Mouse (Mus musculus) myocyte (in vitro differentiated cells): ENCODE measurements around the gene Cs.
A peak's percentile ranks its signal among the peaks of the same experiment; 100 is the strongest.

Experiments
- CEBPB ChIP-seq: IDR thresholded peaks from 2 replicates; pipeline ENCODE4 v1.6.1; 2011; ENCODE audit warnings: mild to moderate bottlenecking, moderate library complexity; ENCODE audit not compliant: poor library complexity, insufficient read depth, severe bottlenecking
- E2F4 ChIP-seq: IDR thresholded peaks from one replicate; pipeline ENCODE4 v1.6.1; 2011; ENCODE audit warnings: mild to moderate bottlenecking, control low read depth, moderate library complexity; ENCODE audit not compliant: insufficient read depth
- MAX ChIP-seq: IDR thresholded peaks from one replicate; pipeline ENCODE4 v1.6.1; 2011; ENCODE audit warnings: low read depth, mild to moderate bottlenecking, control low read depth
- MYOD1 ChIP-seq, 3 experiments: IDR thresholded peaks; one replicate each; pipeline ENCODE4 v1.6.1; 2011; ENCODE audit warnings: control low read depth in 2 of 3, low read depth in 2 of 3, mild to moderate bottlenecking in 2 of 3, moderate library complexity in 1 of 3; ENCODE audit not compliant: insufficient read length in 2 of 3, control insufficient read depth in 1 of 3
- MYOG ChIP-seq, 3 experiments: IDR thresholded peaks; one replicate each; pipeline ENCODE4 v1.6.1; 2011; ENCODE audit warnings: control low read depth in 2 of 3, low read depth in 2 of 3, mild to moderate bottlenecking in 2 of 3; ENCODE audit not compliant: insufficient read length in 2 of 3, control insufficient read depth in 1 of 3, insufficient read depth in 1 of 3
- POLR2A ChIP-seq: IDR thresholded peaks from one replicate; pipeline ENCODE4 v1.6.1; 2011; ENCODE audit warnings: low read depth, mild to moderate bottlenecking, control low read depth, moderate library complexity; ENCODE audit not compliant: insufficient read length
- POLR2AphosphoS2 ChIP-seq: IDR thresholded peaks from one replicate; pipeline ENCODE4 v1.6.1; 2011; ENCODE audit warnings: low read depth, control low read depth; ENCODE audit not compliant: insufficient read length
- REST ChIP-seq: IDR thresholded peaks from one replicate; pipeline ENCODE4 v1.6.1; 2011; ENCODE audit warnings: mild to moderate bottlenecking, control low read depth, moderate library complexity; ENCODE audit not compliant: insufficient read depth, insufficient read length
- SRF ChIP-seq: IDR thresholded peaks from one replicate; pipeline ENCODE4 v1.6.1; 2011; ENCODE audit warnings: low read depth; ENCODE audit not compliant: control insufficient read depth, insufficient read length
- TCF12 ChIP-seq: IDR thresholded peaks from one replicate; pipeline ENCODE4 v1.6.1; 2011; ENCODE audit warnings: mild to moderate bottlenecking, control low read depth; ENCODE audit not compliant: poor library complexity, insufficient read depth, severe bottlenecking
- TCF3 ChIP-seq: IDR thresholded peaks from one replicate; pipeline ENCODE4 v1.6.1; 2011; ENCODE audit warnings: low read depth, control low read depth; ENCODE audit not compliant: insufficient read length
- USF1 ChIP-seq: IDR thresholded peaks from one replicate; pipeline ENCODE4 v1.6.1; 2011; ENCODE audit warnings: low read depth, mild to moderate bottlenecking, control low read depth, moderate library complexity

GRCm38 (mm10) chr10:128390366-128390765 is 52.8 kb downstream of the Cs start:
- TF ChIP-seq MAX (no peak), POLR2A (no peak), TCF12 (no peak), USF1 (no peak), POLR2AphosphoS2 (peak; percentile 13), MYOD1 (IDR thresholded peaks at IDR 0.05; ENCODE audit: control insufficient read depth in 1 of 3, insufficient read length in 2 of 3, low read depth in 2 of 3) (no peak), SRF (no peak), CEBPB (no peak), TCF3 (no peak), MYOG (IDR thresholded peaks at IDR 0.05; ENCODE audit: control insufficient read depth in 1 of 3, insufficient read depth in 1 of 3, insufficient read length in 2 of 3, low read depth in 2 of 3) (no peak), REST (no peak), E2F4 (no peak)
